Mouse (Mus musculus): ENCODE data around the gene Mtrex. TPM values are rescaled to one million over a fixed set of nuclear protein-coding genes. Genes with fewer than 3 reads are reported as not detected.

The Mtrex gene
- total RNA-seq, 2 experiments from 2014 or later, result 33.9 to 56.7 TPM

DNA sequence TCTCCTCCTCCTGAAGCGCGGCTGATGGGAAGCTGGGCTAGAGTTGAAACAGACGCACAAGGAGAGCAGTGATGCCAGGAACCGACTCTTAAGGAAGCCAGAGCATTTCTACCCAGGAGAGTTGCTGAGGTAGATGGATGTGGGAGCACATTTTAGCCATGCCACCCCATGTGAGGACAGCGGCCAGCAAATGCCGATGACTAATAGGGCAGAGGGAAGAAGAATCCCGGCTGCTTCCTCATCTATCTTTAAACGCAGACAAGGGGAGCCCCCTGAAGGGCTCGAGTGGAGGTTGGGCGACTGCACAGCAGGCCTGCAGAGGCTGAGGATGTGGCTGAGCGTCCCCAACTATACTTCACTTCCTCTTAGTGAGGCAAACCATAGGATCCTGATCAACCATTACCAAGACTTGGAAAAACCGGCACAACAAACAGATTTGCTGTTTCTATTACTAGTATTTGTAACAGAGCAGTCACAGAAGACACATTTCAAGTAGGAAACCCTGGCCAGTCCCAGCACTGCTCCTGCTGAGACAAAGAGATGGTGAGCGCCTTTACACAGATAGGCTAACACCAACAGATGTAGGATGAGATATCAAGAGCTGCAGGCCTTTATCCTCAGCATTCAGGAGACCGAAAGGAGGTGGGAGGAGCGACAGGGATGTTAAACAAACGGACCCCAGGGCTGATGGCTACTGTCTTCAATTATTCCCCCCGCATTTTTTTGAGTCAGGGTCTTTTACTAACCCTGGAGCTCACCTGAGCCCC lies 55.5 kb downstream of the Mtrex start:
- no peak for ATAC-seq (replicated peaks; ENCODE audit: low FRiP score, poor library complexity, severe bottlenecking)

DNA sequence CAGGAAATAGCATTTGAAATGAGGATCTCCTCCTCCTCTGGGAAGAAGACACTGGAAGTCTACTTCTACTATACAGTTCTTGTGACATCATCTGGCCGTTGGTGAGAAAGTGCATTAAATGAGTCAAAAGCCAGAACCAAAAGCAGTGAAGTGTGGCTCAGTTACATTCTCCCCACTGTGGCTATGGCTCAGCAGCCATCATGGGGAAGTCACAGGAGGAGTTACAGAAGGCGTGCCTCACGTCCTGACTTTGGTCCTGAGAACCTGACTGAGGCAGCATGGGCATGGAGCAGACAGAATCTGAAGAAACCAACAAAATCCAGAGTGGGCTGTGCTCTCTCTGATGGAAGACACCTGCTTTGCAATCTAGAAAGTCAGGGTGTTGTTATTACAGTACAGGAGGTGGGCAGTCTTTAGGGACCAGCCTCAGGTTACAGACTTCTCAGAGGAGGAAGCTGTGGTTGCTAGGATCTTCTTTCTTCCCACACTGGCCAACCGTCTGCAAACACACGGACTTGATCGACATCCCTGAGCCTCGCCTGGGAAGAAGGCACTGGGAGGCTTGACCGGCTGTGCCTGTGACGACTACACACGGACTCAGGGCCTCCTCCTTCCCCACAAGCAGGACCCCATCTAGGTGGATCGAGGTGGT lies 57.0 kb downstream of the Mtrex start:
- ATAC-seq (replicated peaks; ENCODE audit: low FRiP score, poor library complexity, severe bottlenecking), result no peak

GRCm38 (mm10) chr13:112867381-112867780 lies 59.8 kb downstream of the Mtrex start:
- ATAC-seq (replicated peaks; ENCODE audit: low FRiP score, poor library complexity, severe bottlenecking), result no peak

DNA sequence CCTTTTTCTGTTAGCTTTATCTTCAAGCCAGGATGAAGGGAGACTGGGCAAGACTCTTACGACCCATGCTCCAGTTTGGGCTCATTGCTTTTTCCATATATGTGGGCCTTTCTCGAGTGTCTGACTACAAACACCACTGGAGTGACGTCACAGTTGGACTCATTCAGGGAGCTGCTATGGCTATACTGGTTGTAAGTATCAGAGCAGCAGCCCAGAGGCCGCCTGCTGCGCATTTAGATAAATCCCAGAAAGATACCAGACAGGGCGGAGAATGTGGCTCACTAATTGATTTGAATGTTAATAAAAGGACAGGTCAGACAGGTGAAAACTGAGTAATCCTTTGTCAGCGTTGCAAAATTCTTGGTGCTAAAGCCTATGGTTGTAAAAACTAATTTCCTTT lies 60.4 kb downstream of the Mtrex start:
- peak; percentile 74 for ATAC-seq (replicated peaks; ENCODE audit: low FRiP score, poor library complexity, severe bottlenecking)

DNA sequence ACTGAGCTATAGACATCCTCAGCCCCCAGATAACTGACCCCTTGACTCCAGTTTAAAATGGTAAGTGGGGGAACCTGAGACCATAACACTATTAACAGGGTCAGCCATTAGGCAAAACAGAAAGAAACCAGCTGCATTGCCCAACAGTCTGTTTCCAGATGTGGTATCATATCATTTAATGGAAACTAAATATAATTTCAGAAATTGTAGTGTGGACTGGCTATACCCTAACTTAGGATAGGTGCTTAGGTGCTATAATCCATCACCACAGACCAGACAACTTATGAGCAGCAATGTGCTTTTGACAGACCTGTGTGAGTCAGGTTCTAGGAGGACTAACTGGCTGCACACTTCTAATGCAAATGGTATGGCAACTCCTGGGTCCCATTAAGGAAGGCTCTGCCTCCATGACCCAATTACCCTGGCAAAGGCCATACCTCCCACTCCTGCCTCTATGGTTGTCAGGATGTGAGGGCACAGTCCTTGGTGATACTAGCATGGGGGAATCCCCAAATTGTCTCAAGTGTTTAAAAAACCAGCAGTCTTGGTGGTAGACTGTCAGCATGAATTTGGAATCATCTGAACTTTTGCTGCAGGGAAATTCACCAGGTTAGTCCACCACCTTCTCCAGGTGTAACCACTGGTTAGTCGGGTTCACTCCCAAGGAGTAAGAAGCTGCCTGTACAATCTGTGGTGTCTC lies 64.1 kb downstream of the Mtrex start:
- no peak for ATAC-seq (replicated peaks; ENCODE audit: low FRiP score, poor library complexity, severe bottlenecking)

DNA sequence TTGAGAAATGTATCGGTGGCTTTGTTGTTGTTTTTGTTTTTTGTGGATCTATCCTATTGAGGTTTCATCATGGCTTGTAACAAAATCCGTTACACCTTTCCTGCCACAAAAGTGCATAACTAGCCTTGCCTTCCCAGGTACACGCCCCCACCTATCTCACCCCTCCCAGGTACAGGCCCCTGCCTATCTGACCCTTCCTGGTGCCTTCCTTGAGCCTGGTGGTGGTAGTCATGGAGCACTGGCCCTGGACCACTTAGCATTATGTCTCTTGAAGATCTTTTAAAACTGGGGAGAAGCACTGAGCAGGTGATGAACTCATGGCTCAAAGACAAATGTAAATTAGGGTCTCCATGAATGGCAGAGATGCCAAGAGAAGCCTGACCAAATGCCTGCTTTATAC lies 64.9 kb downstream of the Mtrex start:
- ATAC-seq (replicated peaks; ENCODE audit: low FRiP score, poor library complexity, severe bottlenecking), result no peak

DNA sequence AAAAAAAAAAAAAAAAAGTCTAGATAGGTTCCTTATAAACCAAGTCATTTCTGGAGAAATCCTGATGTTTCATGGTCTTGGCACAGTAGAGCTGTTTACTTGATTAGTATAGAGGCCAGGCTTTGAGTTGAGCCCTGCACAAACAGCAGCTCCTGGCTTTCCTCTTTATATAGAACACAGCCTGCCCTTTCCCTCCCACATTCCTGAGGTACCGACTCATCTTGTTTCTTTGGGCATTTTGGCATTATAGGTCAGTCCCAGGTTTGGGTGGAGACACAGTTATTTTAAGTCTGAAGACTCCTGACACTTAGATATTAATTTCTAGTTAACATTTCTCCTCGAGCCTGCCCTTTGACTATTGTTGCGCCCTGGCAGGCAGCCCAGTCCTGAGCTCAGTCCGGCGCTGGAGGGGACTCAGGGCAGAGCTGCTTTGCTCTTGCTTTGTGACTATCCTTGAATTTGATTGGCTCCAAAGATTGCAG lies 65.3 kb downstream of the Mtrex start:
- no peak for ATAC-seq (replicated peaks; ENCODE audit: low FRiP score, poor library complexity, severe bottlenecking)

DNA sequence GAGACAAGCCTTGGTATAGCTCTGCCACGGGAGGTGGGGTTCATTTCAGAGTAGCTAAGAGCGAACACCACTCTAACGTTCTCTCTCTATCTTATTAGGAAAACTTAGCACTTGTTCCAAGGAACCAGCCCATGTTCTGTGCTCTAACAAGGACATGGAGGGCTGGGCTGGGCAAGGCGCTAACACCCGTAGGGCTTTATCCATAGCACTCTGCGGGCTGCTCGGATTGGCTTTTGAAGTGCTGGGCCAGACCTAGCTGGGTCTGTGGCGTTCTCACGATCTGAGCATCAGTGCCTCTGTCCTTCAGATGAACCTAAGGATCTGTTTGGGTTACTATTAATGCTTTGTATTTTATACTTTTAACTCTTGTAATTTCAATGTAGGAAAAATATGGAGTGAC lies 66.3 kb downstream of the Mtrex start:
- no peak for ATAC-seq (replicated peaks; ENCODE audit: low FRiP score, poor library complexity, severe bottlenecking)

GRCm38 (mm10) chr13:112860370-112860769 lies 66.8 kb downstream of the Mtrex start:
- no peak for ATAC-seq (replicated peaks; ENCODE audit: low FRiP score, poor library complexity, severe bottlenecking)

DNA sequence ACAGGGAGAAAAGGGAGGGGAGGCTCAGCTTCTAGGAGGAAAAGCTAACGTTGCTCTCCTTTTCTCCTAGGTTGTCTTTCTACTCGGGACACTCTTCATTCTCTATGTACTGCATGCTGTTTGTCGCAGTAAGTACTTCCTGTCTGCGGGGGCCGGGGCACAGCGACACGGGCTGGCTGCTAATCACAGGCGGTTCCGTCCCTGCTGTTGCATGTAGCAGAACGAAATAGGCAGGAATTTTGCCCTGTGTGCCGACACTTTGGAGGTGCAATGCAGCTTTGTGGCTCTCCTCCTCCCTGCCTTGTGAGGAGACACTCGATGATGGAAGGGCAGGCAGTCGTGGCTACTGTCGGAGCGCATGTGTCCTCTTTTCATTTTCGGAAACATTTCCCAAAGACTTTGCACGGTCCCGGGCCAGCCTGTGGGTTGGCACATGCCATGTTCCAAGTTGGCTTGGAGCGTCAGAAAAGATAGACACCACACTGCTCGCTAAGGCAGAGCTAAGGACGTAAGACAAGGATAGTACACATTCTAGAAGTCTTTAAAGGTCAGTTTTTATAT lies 67.5 kb downstream of the Mtrex start:
- no peak for ATAC-seq (replicated peaks; ENCODE audit: low FRiP score, poor library complexity, severe bottlenecking)

DNA sequence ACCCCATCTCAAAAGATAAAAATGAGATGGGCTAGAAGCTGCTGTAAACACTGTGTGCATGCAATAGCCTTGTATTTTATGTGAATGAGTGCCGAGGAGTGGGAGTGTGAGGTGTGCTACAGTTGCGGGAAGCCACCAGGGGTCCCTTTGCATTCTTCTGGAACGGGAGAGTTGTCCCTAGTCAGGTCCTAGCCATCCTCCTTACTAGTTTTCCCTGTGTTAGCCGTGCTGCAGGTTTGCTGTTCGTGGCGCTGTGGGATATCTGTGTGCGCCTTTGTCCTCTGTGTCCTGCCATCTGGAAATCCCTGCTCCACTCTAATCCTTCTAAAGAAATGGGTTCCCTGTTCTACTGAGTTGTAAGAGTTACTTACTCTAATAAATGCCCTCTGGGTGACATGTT lies 69.3 kb downstream of the Mtrex start:
- no peak for ATAC-seq (replicated peaks; ENCODE audit: low FRiP score, poor library complexity, severe bottlenecking)

GRCm38 (mm10) chr13:112854402-112854801 lies 72.8 kb downstream of the Mtrex start:
- ATAC-seq (replicated peaks; ENCODE audit: low FRiP score, poor library complexity, severe bottlenecking), result no peak

GRCm38 (mm10) chr13:112853710-112854316 lies 73.4 kb downstream of the Mtrex start:
- no peak for ATAC-seq (replicated peaks; ENCODE audit: low FRiP score, poor library complexity, severe bottlenecking)

GRCm38 (mm10) chr13:112845931-112846330 lies 81.3 kb downstream of the Mtrex start:
- ATAC-seq (replicated peaks; ENCODE audit: low FRiP score, poor library complexity, severe bottlenecking), result no peak

- no peak for ATAC-seq (replicated peaks; ENCODE audit: low FRiP score, poor library complexity, severe bottlenecking)
These were observed 86.7 kb downstream of the Mtrex start for GRCm38 (mm10) chr13:112840241-112841087.

GRCm38 (mm10) chr13:112838562-112839232 lies 88.5 kb downstream of the Mtrex start:
- peak; percentile 90 for ATAC-seq (replicated peaks; ENCODE audit: low FRiP score, poor library complexity, severe bottlenecking)

DNA sequence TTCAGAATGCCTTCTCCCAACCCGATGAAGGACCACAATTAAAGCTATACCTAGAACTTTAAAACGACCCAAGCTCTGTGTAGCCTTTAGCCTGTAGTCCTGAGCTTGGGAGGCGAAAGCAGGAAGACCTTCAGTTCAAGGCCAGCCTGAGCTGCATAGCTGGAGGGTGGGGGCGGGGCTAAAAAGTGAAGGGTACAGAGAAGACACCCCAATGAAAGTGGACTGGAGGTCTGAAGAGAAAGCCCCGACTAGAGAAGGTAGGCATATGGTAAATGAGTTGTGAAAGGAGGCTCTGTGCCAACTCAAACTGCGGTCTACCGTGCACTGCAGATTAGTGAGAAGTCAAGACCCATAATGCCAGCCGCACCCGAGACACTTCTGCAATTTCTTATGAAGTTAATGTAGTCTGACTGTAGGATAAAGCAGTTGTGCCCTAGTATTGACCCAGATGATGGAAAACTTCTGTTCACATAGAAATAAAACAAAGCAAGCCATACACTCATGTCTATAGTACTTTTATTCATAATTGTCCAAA lies 89.5 kb downstream of the Mtrex start:
- ATAC-seq (replicated peaks; ENCODE audit: low FRiP score, poor library complexity, severe bottlenecking), result peak; percentile 44

DNA sequence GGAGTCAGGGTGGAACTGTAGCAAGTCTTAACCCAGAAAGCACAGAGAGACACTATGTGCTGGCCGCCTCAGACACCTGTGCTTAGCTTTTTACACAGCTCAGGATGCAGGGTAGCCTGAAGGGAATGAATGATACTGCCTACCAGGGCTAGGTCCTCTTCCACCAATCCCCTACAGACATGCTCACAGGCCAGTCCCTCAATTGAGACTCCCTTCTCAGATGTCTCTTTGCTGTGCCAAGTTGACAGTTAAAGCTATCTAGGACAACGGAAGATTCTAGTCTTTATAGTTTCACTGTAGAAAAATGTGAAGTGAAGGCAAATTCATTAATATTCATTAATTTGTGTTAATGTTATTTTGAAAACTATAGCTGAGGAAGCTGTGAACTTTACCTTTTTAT lies 90.2 kb downstream of the Mtrex start:
- ATAC-seq (replicated peaks; ENCODE audit: low FRiP score, poor library complexity, severe bottlenecking), result no peak

Measured in erythroblast, adult 5-6 weeks (primary cell).